Mouse (Mus musculus) liver, postnatal 0 days (tissue): Measurements from ENCODE around the gene Mars. TPM values are rescaled to one million over a fixed set of nuclear protein-coding genes. Genes with fewer than 3 reads are reported as not detected.

Experiments used
- ATAC-seq: fragments of 200-750 bp; cut with Nextera tagmentation; 2 replicates; pipeline ENCODE4 v1.8.0; 2017; ENCODE audit warnings: mild to moderate bottlenecking, moderate library complexity
- DNase-seq: peaks from one replicate; pipeline ENCODE4 v3.0.0-alpha.2; 2016
- H3K27ac ChIP-seq: fragments of 300-500 bp; sonication (generic); 2 replicates; pipeline ENCODE4 v1.5.1; 2014; ENCODE audit warnings: antibody characterized with exemption, moderate library complexity, mild to moderate bottlenecking, low read depth
- H3K27me3 ChIP-seq: fragments of 300-500 bp; sonication (generic); 2 replicates; pipeline ENCODE4 v1.6.1; 2014; ENCODE audit warnings: low read length, control low read depth, mixed read lengths; ENCODE audit not compliant: insufficient read depth
- H3K36me3 ChIP-seq: fragments of 300-500 bp; sonication (generic); replicated peaks from 2 replicates; pipeline ENCODE4 v1.6.1; 2014; ENCODE audit warnings: mild to moderate bottlenecking, control low read depth, low read length, moderate library complexity, mixed read lengths; ENCODE audit not compliant: insufficient read depth
- H3K4me1 ChIP-seq: fragments of 300-500 bp; sonication (generic); 2 replicates; pipeline ENCODE4 v1.6.1; 2014; ENCODE audit warnings: antibody characterized with exemption, mild to moderate bottlenecking, control low read depth; ENCODE audit not compliant: insufficient read depth
- H3K4me2 ChIP-seq: fragments of 300-500 bp; sonication (generic); 2 replicates; pipeline ENCODE4 v1.6.1; 2014; ENCODE audit warnings: low read depth, mild to moderate bottlenecking, low read length, moderate library complexity, mixed read lengths
- H3K4me3 ChIP-seq: fragments of 300-500 bp; sonication (generic); 2 replicates; pipeline ENCODE4 v1.5.1; 2014; ENCODE audit warnings: low read depth, low read length
- H3K9ac ChIP-seq: fragments of 300-500 bp; sonication (generic); replicated peaks from 2 replicates; pipeline ENCODE4 v1.6.1; 2014; ENCODE audit warnings: mild to moderate bottlenecking, moderate library complexity
- H3K9me3 ChIP-seq: fragments of 300-500 bp; sonication (generic); 2 replicates; pipeline ENCODE4 v1.6.1; 2016; ENCODE audit warnings: mild to moderate bottlenecking, control low read depth, low read length, mixed read lengths
- CTCF ChIP-seq: sonication (generic); IDR thresholded peaks from 2 replicates; pipeline ENCODE4 v1.5.1; 2016; ENCODE audit warnings: antibody characterized with exemption, low read depth
- EP300 ChIP-seq: IDR thresholded peaks from 2 replicates; pipeline ENCODE4 v1.6.1; 2016; ENCODE audit warnings: antibody characterized with exemption, low read depth, mild to moderate bottlenecking
- WGBS: fragments of 180-500 bp; shearing (Covaris S2); extraction: QIAGEN DNeasy Blood & Tissue Kit; methylation state at CpG from one replicate; pipeline ENCODE4 v1.1.7; 2014; ENCODE audit not compliant: insufficient replicate concordance; 5-methylcytosine and 5-hydroxymethylcytosine counted together
- polyA plus RNA-seq: library from polyadenylated mRNA; unstranded; fragments of >200 nt; fragmentation: Nextera tagmentation; extraction: Ambion mirVana; gene quantifications from 2 replicates; pipeline ENCODE4 v1.2.1, GENCODE M21; 2015

The Mars gene
- polyA plus RNA-seq, 1 experiment from 2014 or later: 62.3 TPM

DNA sequence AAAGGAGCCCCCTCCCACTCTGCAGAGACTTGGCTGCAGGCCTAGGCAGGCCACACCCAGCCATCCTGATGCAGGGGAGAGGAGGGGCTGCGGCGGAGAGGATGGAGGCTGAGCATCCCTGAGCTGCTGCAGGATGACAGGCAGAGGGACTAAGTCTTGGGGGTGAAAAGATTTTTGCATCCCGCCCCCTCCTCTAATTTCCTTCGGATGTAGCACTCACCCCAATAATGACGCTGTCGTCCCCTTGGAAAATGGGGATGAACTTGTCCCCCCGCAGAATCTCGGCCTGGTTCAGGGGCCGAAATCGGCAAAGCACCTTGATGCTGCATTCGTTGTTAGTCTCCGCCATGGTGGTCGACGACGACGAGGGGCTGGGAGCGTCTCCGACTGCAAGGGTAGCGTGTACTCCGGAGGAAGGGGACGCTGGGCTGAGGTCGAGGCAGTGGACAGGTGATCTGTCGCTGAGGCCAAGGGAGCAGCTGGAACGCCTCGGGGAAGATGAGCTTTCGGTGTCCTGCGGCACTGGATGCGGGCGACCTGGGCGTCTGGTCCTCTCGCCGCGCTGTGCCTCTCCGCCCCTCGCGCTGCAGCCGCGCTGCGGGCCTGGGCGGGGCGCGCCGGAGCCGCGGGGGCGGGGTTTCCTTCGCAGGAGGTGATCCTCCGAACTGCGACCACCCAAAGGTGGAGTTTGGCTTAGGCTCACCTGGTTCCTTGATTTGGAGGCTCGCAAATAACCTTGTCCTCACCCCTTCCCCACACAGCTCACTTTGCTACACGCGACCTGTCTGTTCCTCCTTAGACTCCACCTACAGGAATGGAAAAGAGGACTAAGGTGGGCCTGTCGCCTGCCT is 48.8 kb downstream of the Mars start, which contains the start of gene Kif5a:
Kif5a (minus strand) TSS at position 801 of the 851 bp plus-strand sequence.
- H3K4me3 ChIP-seq: peak within 1 kb of the TSS; percentile 41
- no peak for DNase-seq
- TF ChIP-seq CTCF (no peak), EP300 (no peak)
- H3K36me3 ChIP-seq: no peaks in the 10 kb centered on the region
- peak within 1 kb of the TSS; percentile 11; the same call in 1 of the 2 replicates for H3K9ac ChIP-seq
- H3K27ac ChIP-seq: no peak within 1 kb of the TSS
- peaks cover 27% of the 10 kb centered on the region for H3K27me3 ChIP-seq
- peaks cover 20% of the 10 kb centered on the region for H3K4me1 ChIP-seq
- ATAC-seq: no peak
- WGBS: 2% methylated on average over 46 of the region's 53 CpGs
- H3K4me2 ChIP-seq: peak within 1 kb of the TSS; percentile 75
- H3K9me3 ChIP-seq: no peaks in the 10 kb centered on the region

DNA sequence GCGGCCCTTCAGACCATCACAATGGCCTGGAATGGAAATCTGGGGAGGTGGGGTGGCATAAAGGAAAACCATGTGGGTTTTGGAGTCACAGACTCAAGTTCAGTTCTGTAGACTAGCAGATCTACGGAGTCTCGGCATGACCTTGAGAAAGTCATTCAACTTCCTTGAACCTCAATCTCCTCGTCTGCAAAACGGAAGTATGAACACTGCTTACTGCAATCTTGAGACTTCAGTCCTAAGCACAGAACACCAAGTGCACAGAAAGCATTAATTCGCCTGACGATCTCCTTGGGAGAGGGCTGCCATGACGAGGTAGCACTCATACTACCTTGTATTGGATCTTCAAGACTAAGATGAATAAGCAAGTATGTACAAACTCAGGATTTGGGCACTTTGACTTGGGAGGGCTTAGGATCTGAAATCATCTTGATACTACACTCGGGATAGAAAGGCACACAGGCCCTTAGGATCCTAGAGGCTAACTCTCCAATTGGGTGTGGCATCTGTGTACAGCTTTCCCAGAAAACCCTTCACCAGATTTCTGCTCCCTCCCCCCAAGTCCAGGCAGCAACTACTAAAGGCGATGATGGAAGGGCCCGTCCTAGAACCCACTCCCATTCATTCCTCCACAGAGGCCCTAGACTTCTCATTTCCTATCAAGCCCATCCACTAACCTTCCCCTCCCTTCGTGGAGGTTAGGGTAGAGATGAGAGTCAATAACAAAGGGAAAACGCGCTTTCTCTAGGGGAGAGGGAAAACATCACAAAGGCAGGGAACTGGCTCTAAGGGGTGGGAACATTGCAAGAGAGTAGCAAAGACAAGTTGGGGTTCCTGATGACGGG is 49.7 kb downstream of the Mars start:
- peaks cover 27% of the 10 kb centered on the region for H3K27me3 ChIP-seq
- no peak overlapping the region for H3K4me3 ChIP-seq
- no peaks in the 10 kb centered on the region for H3K36me3 ChIP-seq
- no peak overlapping the region for H3K9ac ChIP-seq
- DNase-seq (no peak), ATAC-seq (no peak)
- TF ChIP-seq CTCF (no peak), EP300 (no peak)
- H3K9me3 ChIP-seq: no peaks in the 10 kb centered on the region
- no peak overlapping the region for H3K4me2 ChIP-seq
- H3K4me1 ChIP-seq: peaks cover 14% of the 10 kb centered on the region
- 62% methylated on average over 15 of the region's 15 CpGs for whole genome bisulfite sequencing
- no peak overlapping the region for H3K27ac ChIP-seq

DNA sequence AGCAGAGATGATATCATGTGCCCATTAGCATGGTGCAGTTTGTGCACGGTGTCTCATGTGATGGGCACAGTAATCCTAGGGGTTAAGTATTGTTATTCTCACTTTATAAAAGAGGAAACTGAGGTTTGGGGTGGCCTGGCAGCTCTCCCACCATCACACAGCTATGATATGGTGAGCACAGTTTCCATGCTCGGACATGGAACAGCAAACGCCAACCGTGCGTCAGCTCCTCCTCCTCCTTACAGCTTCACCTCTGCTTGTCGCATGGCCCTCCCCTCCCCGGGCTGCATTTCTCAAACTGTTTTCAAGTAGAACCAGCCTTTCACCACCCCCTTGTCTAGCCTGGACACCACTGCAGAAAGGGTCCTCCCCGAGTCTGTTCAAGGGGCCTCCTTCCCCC is 53.1 kb downstream of the Mars start:
- DNase-seq (no peak), ATAC-seq (no peak)
- Histone ChIP-seq H3K27ac (no peak overlapping the region), H3K4me3 (no peak overlapping the region), H3K9ac (no peak overlapping the region), H3K9me3 (no peaks in the 10 kb centered on the region), H3K27me3 (peaks cover 23% of the 10 kb centered on the region), H3K36me3 (no peaks in the 10 kb centered on the region), H3K4me1 (peaks cover 9% of the 10 kb centered on the region), H3K4me2 (no peak overlapping the region)
- 58% methylated on average over 8 of the region's 8 CpGs for WGBS
- no peak for TF ChIP-seq EP300
- TF ChIP-seq CTCF: no peak

DNA sequence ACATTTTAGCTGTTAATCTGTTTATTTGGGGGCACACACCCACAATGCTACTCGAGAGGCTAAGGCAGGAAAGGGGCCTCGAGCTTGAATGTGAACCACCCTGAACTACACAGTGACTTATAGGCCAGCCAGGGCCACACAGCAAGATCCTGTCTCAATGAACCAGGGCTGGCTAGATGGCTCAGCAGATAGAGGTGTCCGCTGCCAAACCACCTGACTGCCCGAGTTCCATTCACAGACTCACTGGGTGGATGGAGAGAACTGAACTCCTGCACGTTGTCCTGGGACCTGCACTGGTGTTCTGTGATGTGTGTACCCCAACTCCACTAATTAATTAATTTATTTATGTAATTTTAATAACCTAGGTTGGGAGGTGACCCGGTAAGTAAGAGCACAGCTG is 53.8 kb downstream of the Mars start:
- Histone ChIP-seq H3K27ac (no peak overlapping the region), H3K36me3 (no peaks in the 10 kb centered on the region), H3K4me3 (no peak overlapping the region), H3K9ac (no peak overlapping the region), H3K4me1 (peaks cover 4% of the 10 kb centered on the region), H3K27me3 (peaks cover 17% of the 10 kb centered on the region), H3K4me2 (no peak overlapping the region), H3K9me3 (no peaks in the 10 kb centered on the region)
- 64% methylated on average over 6 of the region's 6 CpGs for WGBS
- ATAC-seq (no peak), DNase-seq (no peak)
- TF ChIP-seq CTCF (no peak), EP300 (no peak)

GRCm38 (mm10) chr10:127255625-127256345 is 55.8 kb downstream of the Mars start:
- Histone ChIP-seq H3K4me1 (no peaks in the 10 kb centered on the region), H3K27ac (no peak overlapping the region), H3K4me2 (no peak overlapping the region), H3K4me3 (no peak overlapping the region), H3K9ac (no peak overlapping the region), H3K9me3 (no peaks in the 10 kb centered on the region), H3K36me3 (no peaks in the 10 kb centered on the region), H3K27me3 (no peaks in the 10 kb centered on the region; the same call in 1 of the 2 replicates)
- TF ChIP-seq CTCF: 0 out of 2 replicates have a peak, but pooled peaks have one; percentile 15
- TF ChIP-seq EP300: no peak
- 25% methylated on average over 14 of the region's 14 CpGs for WGBS
- ATAC-seq (peak; percentile 25; the same call in 1 of the 2 replicates), DNase-seq (peak; percentile 59)
